Comparison of ENCODE assay signal across 14 mouse cellular contexts in genomic region chr8:77086036-77086435, GRCm38 (mm10).
DNase-seq lines count a peak whose midpoint lies in the region; ATAC-seq lines count a peak whose summit lies in the region.
"Had no signal": no experiment of that assay in that cellular context is flagged by ENCODE, and none has a peak within 500 bp of the region (broad histone marks: within the 10 kb centered on the region; RNA-seq: fewer than 3 reads in every experiment).

No protein-coding gene starts in this region.

- H3K9me3 ChIP-seq in forebrain, embryonic 14.5 days (replicated peaks; ENCODE audit: control insufficient read depth, low read length): no peaks in the 10 kb centered on the region
- no peaks in the 10 kb centered on the region for H3K9me3 ChIP-seq in forebrain, embryonic 10.5 days
- H3K9me3 ChIP-seq in limb, embryonic 13.5 days: no peaks in the 10 kb centered on the region
- no peaks in the 10 kb centered on the region for H3K9me3 ChIP-seq in limb, embryonic 10.5 days (replicated peaks)
- no peaks in the 10 kb centered on the region for H3K9me3 ChIP-seq in hindbrain, embryonic 10.5 days
- H3K9me3 ChIP-seq: liver, embryonic 12.5 days; midbrain, embryonic 12.5 days had no signal

- H3K9ac ChIP-seq in forebrain, embryonic 14.5 days (ENCODE audit: low read length): no peak overlapping the region
- H3K9ac ChIP-seq in limb, embryonic 13.5 days: no peak overlapping the region
- H3K9ac ChIP-seq: liver, embryonic 12.5 days; midbrain, embryonic 12.5 days had no signal

- intact Hi-C loops in left cerebral cortex, postnatal 4 days (cut with DNase I): no loop called here

- H3K4me1 ChIP-seq in forebrain, embryonic 14.5 days (ENCODE audit: control insufficient read depth, insufficient read depth, low read length): no peaks in the 10 kb centered on the region; the same call in 1 of the 2 replicates
- H3K4me1 ChIP-seq in forebrain, embryonic 10.5 days: no peaks in the 10 kb centered on the region
- peaks cover 34% of the 10 kb centered on the region for H3K4me1 ChIP-seq in limb, embryonic 13.5 days
- no peaks in the 10 kb centered on the region for H3K4me1 ChIP-seq in limb, embryonic 10.5 days
- no peaks in the 10 kb centered on the region for H3K4me1 ChIP-seq in hindbrain, embryonic 10.5 days (replicated peaks)
- H3K4me1 ChIP-seq: liver, embryonic 12.5 days; midbrain, embryonic 12.5 days had no signal

- no peaks in the 10 kb centered on the region for H3K27me3 ChIP-seq in forebrain, embryonic 14.5 days (replicated peaks; ENCODE audit: control insufficient read depth, insufficient read depth, low read length)
- no peaks in the 10 kb centered on the region for H3K27me3 ChIP-seq in forebrain, embryonic 10.5 days (ENCODE audit: poor library complexity, severe bottlenecking)
- no peaks in the 10 kb centered on the region for H3K27me3 ChIP-seq in limb, embryonic 13.5 days
- no peaks in the 10 kb centered on the region for H3K27me3 ChIP-seq in limb, embryonic 10.5 days (ENCODE audit: low read depth, poor library complexity, severe bottlenecking)
- H3K27me3 ChIP-seq in hindbrain, embryonic 10.5 days (ENCODE audit: insufficient read depth, poor library complexity, severe bottlenecking): no peaks in the 10 kb centered on the region
- H3K27me3 ChIP-seq: liver, embryonic 12.5 days; midbrain, embryonic 12.5 days had no signal

- H3K4me2 ChIP-seq in forebrain, embryonic 14.5 days (ENCODE audit: low read length): no peak overlapping the region
- H3K4me2 ChIP-seq in limb, embryonic 13.5 days (replicated peaks): no peak overlapping the region
- H3K4me2 ChIP-seq: liver, embryonic 12.5 days; midbrain, embryonic 12.5 days had no signal

- WGBS in forebrain, embryonic 14.5 days: 65% methylated on average over 8 of the region's 8 CpGs
- 88% methylated on average over 8 of the region's 8 CpGs for WGBS in forebrain, embryonic 10.5 days
- WGBS in limb, embryonic 13.5 days: 42% methylated on average over 8 of the region's 8 CpGs
- 86% methylated on average over 8 of the region's 8 CpGs for WGBS in limb, embryonic 10.5 days
- WGBS in hindbrain, embryonic 10.5 days: 88% methylated on average over 8 of the region's 8 CpGs

- no peaks in the 10 kb centered on the region for H3K36me3 ChIP-seq in forebrain, embryonic 14.5 days (ENCODE audit: control insufficient read depth, insufficient read depth, low read length)
- H3K36me3 ChIP-seq in forebrain, embryonic 10.5 days (replicated peaks): no peaks in the 10 kb centered on the region
- no peaks in the 10 kb centered on the region for H3K36me3 ChIP-seq in limb, embryonic 13.5 days
- H3K36me3 ChIP-seq in limb, embryonic 10.5 days: no peaks in the 10 kb centered on the region
- no peaks in the 10 kb centered on the region for H3K36me3 ChIP-seq in hindbrain, embryonic 10.5 days
- H3K36me3 ChIP-seq: liver, embryonic 12.5 days; midbrain, embryonic 12.5 days had no signal

- H3K27ac ChIP-seq in forebrain, embryonic 14.5 days (ENCODE audit: low read depth, low read length): no peak overlapping the region
- H3K27ac ChIP-seq in forebrain, embryonic 10.5 days: no peak overlapping the region
- H3K27ac ChIP-seq in limb, embryonic 13.5 days: no peak overlapping the region
- H3K27ac ChIP-seq in limb, embryonic 10.5 days: no peak overlapping the region
- H3K27ac ChIP-seq in hindbrain, embryonic 10.5 days: no peak overlapping the region
- H3K27ac ChIP-seq: liver, embryonic 12.5 days; midbrain, embryonic 12.5 days had no signal

- no peak overlapping the region for H3K4me3 ChIP-seq in forebrain, embryonic 14.5 days (ENCODE audit: low read depth, low read length)
- no peak overlapping the region for H3K4me3 ChIP-seq in forebrain, embryonic 10.5 days
- H3K4me3 ChIP-seq in limb, embryonic 13.5 days: no peak overlapping the region
- no peak overlapping the region for H3K4me3 ChIP-seq in limb, embryonic 10.5 days
- H3K4me3 ChIP-seq in hindbrain, embryonic 10.5 days: no peak overlapping the region
- H3K4me3 ChIP-seq: liver, embryonic 12.5 days; midbrain, embryonic 12.5 days had no signal

- ATAC-seq in forebrain, embryonic 14.5 days: no peak
- ATAC-seq in limb, embryonic 13.5 days (ENCODE audit: low FRiP score, low read depth): peak; percentile 55
- no peak for ATAC-seq in megakaryocyte, adult 5-6 weeks (ENCODE audit: poor library complexity, severe bottlenecking)
- ATAC-seq: liver, embryonic 12.5 days had no signal

- DNase-seq in forebrain, embryonic 14.5 days (ENCODE audit: low spot score): peak; percentile 8
- DNase-seq in forebrain, embryonic 10.5 days (ENCODE audit: extremely low spot score, low spot score): no peak
- no peak for DNase-seq in limb, embryonic 10.5 days (ENCODE audit: low spot score)
- peak; percentile 2 for DNase-seq in left cerebral cortex, postnatal 4 days
- DNase-seq in hindbrain, embryonic 10.5 days (ENCODE audit: low spot score): no peak
- no peak for DNase-seq in adrenal gland, postnatal 25 days
- DNase-seq: adrenal gland, postnatal 14 days; cerebellum, adult 11 months; heart, postnatal 14 days; lung, postnatal 14 days had no signal

Comparison
In these comparisons a context has a peak if more than half of its experiments do, and no peak if none do; other contexts are left out.
1. DNase-seq: peak in forebrain, embryonic 14.5 days (single experiment) and left cerebral cortex, postnatal 4 days (single experiment); none in forebrain, embryonic 10.5 days (single experiment), limb, embryonic 10.5 days (single experiment), hindbrain, embryonic 10.5 days (single experiment) and adrenal gland, postnatal 25 days (single experiment).